ENCODE assay signal across 9 mouse cellular contexts in genomic region chr10:43667086-43667690, GRCm38 (mm10).
DNase-seq lines count a peak whose midpoint lies in the region; ATAC-seq and TF ChIP-seq lines count a peak whose summit lies in the region.
"Had no signal": no experiment of that assay in that cellular context is flagged by ENCODE, and none has a peak within 500 bp of the region (broad histone marks: within the 10 kb centered on the region; RNA-seq: fewer than 3 reads in every experiment).

No protein-coding gene starts in this region.

- H3K36me3 ChIP-seq in testis, adult 2 months (ENCODE audit: control insufficient read depth, insufficient read depth, low read length), result no peaks in the 10 kb centered on the region
- no peaks in the 10 kb centered on the region for H3K36me3 ChIP-seq in liver, embryonic 12.5 days

- H3K9me3 ChIP-seq in liver, embryonic 12.5 days (replicated peaks), result no peaks in the 10 kb centered on the region

- peak overlapping the region; percentile 73 for H3K4me3 ChIP-seq in testis, adult 2 months (ENCODE audit: control insufficient read depth, low read depth, low read length)
- H3K4me3 ChIP-seq in liver, embryonic 12.5 days, result peak overlapping the region; percentile 45

- peak overlapping the region; percentile 65 for H3K9ac ChIP-seq in liver, embryonic 12.5 days

- TF ChIP-seq CTCF in testis, adult 2 months (IDR thresholded peaks at IDR 0.05; ENCODE audit: control insufficient read depth, insufficient read depth, insufficient replicate concordance, low read depth, low read length), result no peak

- H3K27ac ChIP-seq in testis, adult 2 months (ENCODE audit: control insufficient read depth, insufficient read depth, low read depth, low read length), result no peak overlapping the region
- H3K27ac ChIP-seq in liver, embryonic 12.5 days, result peak overlapping the region; percentile 85

- H3K4me2 ChIP-seq in liver, embryonic 12.5 days, result peak overlapping the region; percentile 72

- no peak for TF ChIP-seq POLR2A in testis, adult 2 months (IDR thresholded peaks at IDR 0.05; ENCODE audit: control insufficient read depth, low read depth, low read length)

- peak; percentile 38; the same call in 1 of the 2 replicates for ATAC-seq in liver, embryonic 12.5 days

- 37% methylated on average over 25 of the region's 25 CpGs for WGBS in liver, embryonic 12.5 days (ENCODE audit: insufficient replicate concordance)

- no peaks in the 10 kb centered on the region for H3K27me3 ChIP-seq in testis, adult 2 months (ENCODE audit: control insufficient read depth, insufficient read depth, low read length)
- 0 out of 2 replicates have a peak, but pooled peaks cover 6% of the 10 kb centered on the region for H3K27me3 ChIP-seq in liver, embryonic 12.5 days (replicated peaks)

- peak; percentile 30 for DNase-seq in heart, adult 11 months
- DNase-seq in heart, adult 18-20 months, result no peak
- DNase-seq in testis, postnatal 14 days (ENCODE audit: low spot score), result no peak
- no peak for DNase-seq in Muller cell, postnatal 12 days (ENCODE audit: inconsistent ontology term)
- no peak for DNase-seq in right cerebral cortex, adult 18-20 months
- DNase-seq in right cerebral cortex, postnatal 25 days, result no peak
- DNase-seq: layer of hippocampus, postnatal 36 days had no signal

- peaks cover 16% of the 10 kb centered on the region for H3K4me1 ChIP-seq in testis, adult 2 months (ENCODE audit: control insufficient read depth, insufficient read depth, low read length)
- peaks cover 79% of the 10 kb centered on the region for H3K4me1 ChIP-seq in liver, embryonic 12.5 days
